Mouse (Mus musculus) hindbrain, embryonic 16.5 days (tissue): ENCODE measurements around the gene Crebbp. TPM values are rescaled to one million over a fixed set of nuclear protein-coding genes. Genes with fewer than 3 reads are reported as not detected.

ENCODE experiments used
- ATAC-seq: fragments of 200-750 bp; cut with Nextera tagmentation; 2 replicates; pipeline ENCODE4 v1.8.0; 2017; ENCODE audit warnings: moderate TSS enrichment, moderate library complexity
- H3K27ac ChIP-seq: fragments of 300-500 bp; sonication (generic); 2 replicates; pipeline ENCODE4 v1.5.1; 2014; ENCODE audit warnings: low read depth, mild to moderate bottlenecking, control low read depth, low read length, moderate library complexity
- H3K27me3 ChIP-seq: fragments of 300-500 bp; sonication (generic); replicated peaks from 2 replicates; pipeline ENCODE4 v1.6.1; 2014; ENCODE audit warnings: low read length; ENCODE audit not compliant: control insufficient read depth, insufficient read depth
- H3K36me3 ChIP-seq: fragments of 300-500 bp; sonication (generic); 2 replicates; pipeline ENCODE4 v1.6.1; 2014; ENCODE audit warnings: mild to moderate bottlenecking, low read length, moderate library complexity, mixed read lengths; ENCODE audit not compliant: control insufficient read depth, insufficient read depth
- H3K4me1 ChIP-seq: fragments of 300-500 bp; sonication (generic); 2 replicates; pipeline ENCODE4 v1.6.1; 2014; ENCODE audit warnings: low read depth, low read length; ENCODE audit not compliant: control insufficient read depth, insufficient read depth
- H3K4me2 ChIP-seq: fragments of 300-500 bp; sonication (generic); 2 replicates; pipeline ENCODE4 v1.6.1; 2014; ENCODE audit warnings: mild to moderate bottlenecking, low read length, control low read depth, moderate library complexity
- H3K4me3 ChIP-seq: fragments of 300-500 bp; sonication (generic); 2 replicates; pipeline ENCODE4 v1.5.1; 2014; ENCODE audit warnings: mild to moderate bottlenecking, low read length, control low read depth, moderate library complexity
- H3K9ac ChIP-seq: fragments of 300-500 bp; sonication (generic); 2 replicates; pipeline ENCODE4 v1.6.1; 2014; ENCODE audit warnings: low read depth, mild to moderate bottlenecking, control low read depth, low read length, moderate library complexity
- H3K9me3 ChIP-seq: fragments of 300-500 bp; sonication (generic); 2 replicates; pipeline ENCODE4 v1.6.1; 2014; ENCODE audit warnings: mild to moderate bottlenecking, low read length, moderate library complexity; ENCODE audit not compliant: control insufficient read depth
- WGBS: fragments of 180-500 bp; shearing (Covaris S2); extraction: QIAGEN DNeasy Blood & Tissue Kit; methylation state at CpG from one replicate; pipeline ENCODE4 v1.1.7; 2014; 5-methylcytosine and 5-hydroxymethylcytosine counted together
- microRNA-seq: library from miRNA; unstranded; fragments of <30 nt; microRNA quantifications from one replicate; pipeline ENCODE4, GENCODE M21; 2017
- polyA plus RNA-seq: library from polyadenylated mRNA; unstranded; fragments of >200 nt; fragmentation: Nextera tagmentation; extraction: Ambion mirVana; gene quantifications from 2 replicates; pipeline ENCODE4 v1.2.1, GENCODE M21; 2015

Crebbp gene
- polyA plus RNA-seq, 1 experiment from 2014 or later: 30.7 TPM

DNA sequence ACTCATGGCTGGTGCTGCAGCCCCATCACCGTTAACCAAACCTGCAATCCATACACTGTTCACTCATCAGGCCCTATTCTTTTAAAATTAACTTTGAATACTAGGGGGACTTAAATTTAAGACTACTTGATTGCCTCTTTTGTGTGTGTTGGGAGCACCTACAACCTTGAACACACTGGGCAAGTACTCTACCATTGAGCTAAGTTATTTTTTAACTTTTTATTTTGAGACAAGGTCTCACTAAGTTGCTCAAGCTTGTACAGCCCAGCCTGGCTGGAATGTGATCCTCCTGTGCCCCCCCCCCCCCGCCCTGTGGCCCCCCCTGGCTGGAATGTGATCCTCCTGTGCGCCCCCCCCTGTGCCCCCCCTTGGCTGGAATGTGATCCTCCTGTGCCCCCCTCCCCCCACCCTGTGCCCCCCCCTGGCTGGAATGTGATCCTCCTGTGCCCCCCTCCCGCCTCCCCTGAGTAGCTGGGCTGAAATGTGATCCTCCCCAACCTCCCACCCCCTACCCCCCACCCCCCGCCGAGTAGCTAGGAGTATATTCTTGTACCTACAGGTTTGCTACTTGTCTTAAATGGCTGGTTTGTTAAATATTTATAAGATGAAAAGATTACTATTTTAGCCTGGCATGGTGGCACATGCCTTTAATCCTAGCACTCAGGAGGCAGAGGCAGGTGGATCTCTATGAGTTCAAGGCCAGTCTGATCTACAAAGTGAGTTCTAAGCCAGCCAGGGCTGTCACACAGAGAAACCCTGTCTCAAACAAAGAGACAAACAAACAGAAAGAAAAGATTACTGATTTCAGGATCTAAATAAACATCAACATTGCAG is 182.1 kb downstream of the Crebbp start:
- no peaks in the 10 kb centered on the region for H3K27me3 ChIP-seq
- ATAC-seq: no peak
- H3K9ac ChIP-seq: no peak overlapping the region
- no peaks in the 10 kb centered on the region for H3K4me1 ChIP-seq
- no peaks in the 10 kb centered on the region for H3K36me3 ChIP-seq
- 76% methylated on average over 4 of the region's 6 CpGs for WGBS
- no peak overlapping the region for H3K4me2 ChIP-seq
- H3K9me3 ChIP-seq: no peaks in the 10 kb centered on the region
- H3K27ac ChIP-seq: no peak overlapping the region
- H3K4me3 ChIP-seq: no peak overlapping the region

Small RNAs within 50 kb of the gene (microRNA-seq; reads per million reads assigned to microRNA genes)
- not detected for gene Gm23413

Other genes with a start within 250 kb of the Crebbp start
- gene Nlrc3, start 237.4 kb downstream of the Crebbp start, polyA plus RNA-seq: 0.70 and 1.1 TPM in 2 replicates
- gene Slx4, start 210.2 kb downstream of the Crebbp start, polyA plus RNA-seq: 23.2 and 31.7 TPM in 2 replicates
- gene Dnase1, start 177.1 kb downstream of the Crebbp start, polyA plus RNA-seq: 4.0 and 7.5 TPM in 2 replicates
- 54.4 and 59.1 TPM in 2 replicates for gene Trap1, start 136.2 kb downstream of the Crebbp start, polyA plus RNA-seq
- 4.0 and 5.0 TPM in 2 replicates for gene Adcy9, start 206.5 kb upstream of the Crebbp start, polyA plus RNA-seq